Mouse (Mus musculus): ENCODE measurements around the gene Mup12.
"Not testable (repeated sequence)": the region's sequence is repeated elsewhere in the genome, so short reads cannot be mapped to it uniquely, and the experiment has no call there.

The Mup12 gene

DNA sequence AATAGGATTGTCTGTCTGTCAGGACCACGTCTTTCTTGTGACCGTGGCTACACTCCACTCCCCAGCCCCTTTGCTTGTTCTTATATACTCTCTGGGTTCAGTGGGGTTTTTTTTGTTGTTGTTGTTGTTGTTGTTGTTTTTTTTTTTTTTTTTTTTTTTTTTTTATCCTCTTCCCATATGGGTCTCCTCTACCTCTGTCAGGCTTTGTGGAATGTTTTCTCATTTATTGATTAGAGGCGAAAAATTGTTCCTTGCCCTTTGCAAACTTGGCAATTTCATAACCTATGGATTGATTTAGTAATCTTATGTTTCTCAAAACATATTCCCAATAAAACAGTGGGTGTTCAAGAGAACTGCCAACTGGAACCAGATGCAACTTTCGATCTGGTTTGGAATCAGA is at the start of gene Mup12:
Mup12 (minus strand) TSS at position 101 of the 400 bp plus-strand sequence.
- not testable (repeated sequence) for DNase-seq
